In the genomic region with DNA sequence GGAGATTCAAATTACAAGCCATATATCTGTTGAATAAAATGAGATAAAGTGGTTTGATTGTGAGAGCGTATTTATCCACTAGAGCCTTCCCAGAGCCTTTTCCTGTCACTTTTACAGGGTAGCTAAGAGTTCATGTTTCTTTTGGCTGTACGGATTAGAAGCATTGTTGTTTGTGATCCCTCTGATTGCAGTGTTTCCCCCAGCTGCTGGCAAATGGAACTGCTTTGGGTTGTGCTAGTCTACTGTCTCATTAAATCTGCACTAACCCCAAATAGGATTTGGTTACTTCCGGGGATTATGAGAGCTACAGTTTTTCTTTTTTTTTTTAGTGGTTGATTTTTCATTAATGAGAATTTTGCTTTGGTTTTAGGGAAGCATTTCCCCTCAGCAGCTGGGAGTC, we compare ENCODE assay signal across 15 mouse cellular contexts. TPM values are rescaled to one million over a fixed set of nuclear protein-coding genes. Genes with fewer than 3 reads are reported as not detected.
DNase-seq lines count a peak whose midpoint lies in the region; ATAC-seq lines count a peak whose summit lies in the region.
"Had no signal": no experiment of that assay in that cellular context is flagged by ENCODE, and none has a peak within 500 bp of the region (broad histone marks: within the 10 kb centered on the region; RNA-seq: fewer than 3 reads in every experiment).

No protein-coding gene starts in this region.

- no peak overlapping the region for H3K9ac ChIP-seq in hindbrain, embryonic 15.5 days
- H3K9ac ChIP-seq in hindbrain, embryonic 11.5 days (ENCODE audit: low read depth, low read length): no peak overlapping the region
- no peak overlapping the region for H3K9ac ChIP-seq in hindbrain, embryonic 16.5 days (ENCODE audit: low read depth, low read length)
- H3K9ac ChIP-seq: limb, embryonic 13.5 days had no signal

- WGBS in hindbrain, embryonic 15.5 days: 58% methylated on average over 3 of the region's 3 CpGs
- WGBS in hindbrain, embryonic 11.5 days: 77% methylated on average over 3 of the region's 3 CpGs
- WGBS in hindbrain, embryonic 16.5 days: 59% methylated on average over 3 of the region's 3 CpGs

- no peaks in the 10 kb centered on the region for H3K27me3 ChIP-seq in hindbrain, embryonic 15.5 days
- H3K27me3 ChIP-seq in hindbrain, embryonic 11.5 days (ENCODE audit: control insufficient read depth, insufficient read depth, low read length): no peaks in the 10 kb centered on the region
- H3K27me3 ChIP-seq in hindbrain, embryonic 16.5 days (replicated peaks; ENCODE audit: control insufficient read depth, insufficient read depth, low read length): no peaks in the 10 kb centered on the region

- no peak for DNase-seq in hindbrain, embryonic 11.5 days (ENCODE audit: low spot score)
- peak; percentile 59 for DNase-seq in retina, postnatal 1 day
- DNase-seq in retina, embryonic 14.5 days (ENCODE audit: low spot score): no peak
- no peak for DNase-seq in left cerebral cortex, adult 11 months (ENCODE audit: low spot score)
- DNase-seq: adrenal gland, adult 8-10 months; layer of hippocampus, postnatal 36 days; lung, adult 18-20 months; thymus, adult 18-20 months had no signal

- no peaks in the 10 kb centered on the region for H3K36me3 ChIP-seq in hindbrain, embryonic 15.5 days
- no peaks in the 10 kb centered on the region for H3K36me3 ChIP-seq in hindbrain, embryonic 11.5 days (ENCODE audit: control insufficient read depth, insufficient read depth, low read length)
- no peaks in the 10 kb centered on the region for H3K36me3 ChIP-seq in hindbrain, embryonic 16.5 days (ENCODE audit: control insufficient read depth, insufficient read depth, low read length)
- H3K36me3 ChIP-seq: limb, embryonic 13.5 days had no signal

- H3K27ac ChIP-seq in hindbrain, embryonic 15.5 days (replicated peaks): no peak overlapping the region
- no peak overlapping the region for H3K27ac ChIP-seq in hindbrain, embryonic 11.5 days (ENCODE audit: low read depth, low read length)
- no peak overlapping the region for H3K27ac ChIP-seq in hindbrain, embryonic 16.5 days (ENCODE audit: low read depth, low read length)
- H3K27ac ChIP-seq: limb, embryonic 13.5 days had no signal

- H3K4me1 ChIP-seq in hindbrain, embryonic 15.5 days (replicated peaks): peaks cover 17% of the 10 kb centered on the region
- no peaks in the 10 kb centered on the region for H3K4me1 ChIP-seq in hindbrain, embryonic 11.5 days (replicated peaks; ENCODE audit: control insufficient read depth, insufficient read depth, low read length)
- no peaks in the 10 kb centered on the region; the same call in 1 of the 2 replicates for H3K4me1 ChIP-seq in hindbrain, embryonic 16.5 days (ENCODE audit: control insufficient read depth, insufficient read depth, low read depth, low read length)

- peak overlapping the region; percentile 69 for H3K4me2 ChIP-seq in hindbrain, embryonic 15.5 days
- H3K4me2 ChIP-seq in hindbrain, embryonic 11.5 days (replicated peaks; ENCODE audit: low read depth, low read length): no peak overlapping the region
- H3K4me2 ChIP-seq in hindbrain, embryonic 16.5 days (ENCODE audit: low read length): peak overlapping the region; percentile 74

- no peaks in the 10 kb centered on the region for H3K9me3 ChIP-seq in hindbrain, embryonic 15.5 days
- no peaks in the 10 kb centered on the region for H3K9me3 ChIP-seq in hindbrain, embryonic 11.5 days (ENCODE audit: control insufficient read depth, low read length)
- H3K9me3 ChIP-seq in hindbrain, embryonic 16.5 days (ENCODE audit: control insufficient read depth, low read length): no peaks in the 10 kb centered on the region; the same call in 1 of the 2 replicates
- H3K9me3 ChIP-seq: limb, embryonic 13.5 days; megakaryocyte, embryonic 14.5 days had no signal

- ATAC-seq in hindbrain, embryonic 15.5 days (ENCODE audit: low FRiP score, low read depth): no peak
- ATAC-seq in hindbrain, embryonic 11.5 days (ENCODE audit: low FRiP score): no peak
- no peak for ATAC-seq in hindbrain, embryonic 16.5 days
- no peak for ATAC-seq in megakaryocyte-erythroid progenitor cell, adult 5-6 weeks (replicated peaks; ENCODE audit: low FRiP score, low TSS enrichment, poor library complexity, severe bottlenecking)
- ATAC-seq: inflammation-experienced regulatory T-cells, adult 6 months had no signal

- peak overlapping the region; percentile 77; the same call in 1 of the 2 replicates for H3K4me3 ChIP-seq in hindbrain, embryonic 15.5 days
- no peak overlapping the region for H3K4me3 ChIP-seq in hindbrain, embryonic 11.5 days (ENCODE audit: low read depth, low read length)
- no peak overlapping the region for H3K4me3 ChIP-seq in hindbrain, embryonic 16.5 days (ENCODE audit: low read length)
- H3K4me3 ChIP-seq: erythroblast, embryonic 14.5 days had no signal

RNA-seq across cellular contexts. Expression of a gene that starts 1.5 kb away (rescaled TPM):
- 16.1 and 19.2 TPM in 2 replicates for polyA plus RNA-seq in hindbrain, embryonic 15.5 days (2015; fragmentation: Nextera tagmentation; extraction: Ambion mirVana)
- 17.5 and 17.9 TPM in 2 replicates for polyA plus RNA-seq in hindbrain, embryonic 11.5 days (2014; fragmentation: Nextera tagmentation; extraction: Ambion mirVana)
- polyA plus RNA-seq in hindbrain, embryonic 16.5 days (2015; fragmentation: Nextera tagmentation; extraction: Ambion mirVana): 13.0 and 16.5 TPM in 2 replicates
- total RNA-seq in megakaryocyte-erythroid progenitor cell, adult 5-6 weeks (2014; fragmentation: Nextera tagmentation): 2.5 and 2.9 TPM in 2 replicates
- total RNA-seq in megakaryocyte-erythroid progenitor cell, adult 5-6 weeks (2017): 0.52 and 3.2 TPM in 2 replicates

RNA-seq across cellular contexts. Expression of a gene that starts 14.3 kb away (rescaled TPM):
- polyA plus RNA-seq in hindbrain, embryonic 15.5 days (2015; fragmentation: Nextera tagmentation; extraction: Ambion mirVana): 37.5 and 38.9 TPM in 2 replicates
- 19.7 and 20.8 TPM in 2 replicates for polyA plus RNA-seq in hindbrain, embryonic 11.5 days (2014; fragmentation: Nextera tagmentation; extraction: Ambion mirVana)
- 32.3 and 36.3 TPM in 2 replicates for polyA plus RNA-seq in hindbrain, embryonic 16.5 days (2015; fragmentation: Nextera tagmentation; extraction: Ambion mirVana)
- 1.8 and 2.5 TPM in 2 replicates for total RNA-seq in megakaryocyte-erythroid progenitor cell, adult 5-6 weeks (2014; fragmentation: Nextera tagmentation)
- total RNA-seq in megakaryocyte-erythroid progenitor cell, adult 5-6 weeks (2017): 1.0 TPM in 2 replicates

RNA-seq across cellular contexts. Expression of a gene that starts 28.8 kb away (rescaled TPM):
- 227 and 236 TPM in 2 replicates for polyA plus RNA-seq in hindbrain, embryonic 15.5 days (2015; fragmentation: Nextera tagmentation; extraction: Ambion mirVana)
- polyA plus RNA-seq in hindbrain, embryonic 11.5 days (2014; fragmentation: Nextera tagmentation; extraction: Ambion mirVana): 345 and 353 TPM in 2 replicates
- polyA plus RNA-seq in hindbrain, embryonic 16.5 days (2015; fragmentation: Nextera tagmentation; extraction: Ambion mirVana): 234 and 261 TPM in 2 replicates
- total RNA-seq in megakaryocyte-erythroid progenitor cell, adult 5-6 weeks (2014; fragmentation: Nextera tagmentation): 207 and 223 TPM in 2 replicates
- 190 and 198 TPM in 2 replicates for total RNA-seq in megakaryocyte-erythroid progenitor cell, adult 5-6 weeks (2017)

RNA-seq across cellular contexts. Expression of a gene that starts 34.7 kb away (rescaled TPM):
- polyA plus RNA-seq in hindbrain, embryonic 15.5 days (2015; fragmentation: Nextera tagmentation; extraction: Ambion mirVana): 28.9 and 29.6 TPM in 2 replicates
- polyA plus RNA-seq in hindbrain, embryonic 11.5 days (2014; fragmentation: Nextera tagmentation; extraction: Ambion mirVana): 15.6 and 16.0 TPM in 2 replicates
- polyA plus RNA-seq in hindbrain, embryonic 16.5 days (2015; fragmentation: Nextera tagmentation; extraction: Ambion mirVana): 28.5 and 30.8 TPM in 2 replicates
- 14.7 and 20.3 TPM in 2 replicates for total RNA-seq in megakaryocyte-erythroid progenitor cell, adult 5-6 weeks (2014; fragmentation: Nextera tagmentation)
- 8.3 and 11.0 TPM in 2 replicates for total RNA-seq in megakaryocyte-erythroid progenitor cell, adult 5-6 weeks (2017)

RNA-seq across cellular contexts. Expression of a gene that starts 50.0 kb away (rescaled TPM):
- 21.1 and 25.4 TPM in 2 replicates for polyA plus RNA-seq in hindbrain, embryonic 15.5 days (2015; fragmentation: Nextera tagmentation; extraction: Ambion mirVana)
- polyA plus RNA-seq in hindbrain, embryonic 11.5 days (2014; fragmentation: Nextera tagmentation; extraction: Ambion mirVana): 14.9 and 22.0 TPM in 2 replicates
- 22.7 and 25.8 TPM in 2 replicates for polyA plus RNA-seq in hindbrain, embryonic 16.5 days (2015; fragmentation: Nextera tagmentation; extraction: Ambion mirVana)
- 24.2 and 35.5 TPM in 2 replicates for total RNA-seq in megakaryocyte-erythroid progenitor cell, adult 5-6 weeks (2014; fragmentation: Nextera tagmentation)
- 8.3 and 8.5 TPM in 2 replicates for total RNA-seq in megakaryocyte-erythroid progenitor cell, adult 5-6 weeks (2017)
